Mouse (Mus musculus) layer of hippocampus, adult 9-10 months (tissue): Measurements from ENCODE around the gene Nek11.

Experiments
- DNase-seq: peaks from one replicate; pipeline ENCODE4 v3.0.0; 2022; ENCODE audit warnings: low spot score

The Nek11 gene

GRCm38 (mm10) chr9:105395218-105395627 is at the start of gene Nek11, which contains the start of gene Aste1:
Nek11 (minus strand) TSS chr9:105395524.
Aste1 (plus strand) TSS chr9:105395392.
- peak; percentile 69 for DNase-seq

DNA sequence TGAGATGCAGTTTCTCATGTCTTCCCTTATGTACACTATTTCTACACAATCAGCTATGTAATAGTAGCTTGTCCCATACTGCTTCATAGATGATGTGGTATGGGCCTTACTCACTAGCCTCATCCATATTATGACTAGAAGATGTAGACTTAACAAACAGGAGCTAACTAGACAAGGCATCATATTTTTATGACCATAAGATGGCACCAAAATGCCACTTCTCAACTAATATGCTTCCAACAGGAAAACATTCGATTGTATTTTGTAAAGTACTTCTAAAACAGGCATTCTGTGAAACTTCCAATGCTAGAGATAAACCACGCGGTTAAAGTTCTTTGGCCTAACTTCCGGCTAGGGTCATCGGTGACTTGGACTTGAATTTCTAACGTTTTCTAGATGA is 13.2 kb upstream of the Nek11 start:
- no peak for DNase-seq

DNA sequence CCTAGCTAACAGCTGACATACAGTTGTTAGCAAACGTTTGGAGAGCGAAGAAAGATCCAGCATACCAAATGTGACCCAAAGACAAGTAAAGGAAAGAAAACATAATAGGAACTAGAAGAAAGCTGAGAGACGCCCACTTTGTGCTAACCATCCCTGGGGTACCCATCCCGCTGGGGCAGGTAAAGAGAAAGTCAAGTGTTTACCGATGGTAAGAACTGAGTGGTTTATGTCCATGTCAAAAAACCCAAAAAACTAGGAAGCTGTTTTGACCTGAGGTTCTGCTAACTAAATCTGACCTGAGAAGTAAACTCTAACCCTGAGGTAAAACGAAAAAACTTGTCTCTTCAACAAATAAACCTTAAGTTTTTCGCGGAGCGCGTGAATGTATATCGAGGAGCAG is 604 bp downstream of the Nek11 start:
- no peak for DNase-seq

- no peak for DNase-seq
These were observed 4.7 kb downstream of the Nek11 start for GRCm38 (mm10) chr9:105390616-105391015.

DNA sequence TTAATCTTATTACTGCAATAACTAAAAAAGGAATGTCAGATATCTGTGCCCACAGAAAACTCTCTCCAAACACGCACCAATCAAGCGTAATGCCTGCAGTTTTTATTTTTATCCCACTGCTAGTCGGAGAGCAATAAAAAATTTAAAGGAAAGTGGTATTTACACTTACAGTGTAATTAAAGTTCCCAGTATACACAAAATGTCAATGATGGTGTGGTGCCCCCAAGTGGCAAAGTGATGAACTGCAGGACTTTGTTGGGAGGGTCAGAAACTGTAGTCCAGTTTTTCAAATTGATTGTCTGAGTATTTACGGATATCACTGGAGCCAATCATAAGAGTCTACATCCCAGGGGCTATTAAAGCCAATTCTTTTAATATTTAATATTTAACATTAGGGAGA is 6.0 kb downstream of the Nek11 start:
- DNase-seq: peak; percentile 67

GRCm38 (mm10) chr9:105387403-105387802 is 7.9 kb downstream of the Nek11 start:
- no peak for DNase-seq

DNA sequence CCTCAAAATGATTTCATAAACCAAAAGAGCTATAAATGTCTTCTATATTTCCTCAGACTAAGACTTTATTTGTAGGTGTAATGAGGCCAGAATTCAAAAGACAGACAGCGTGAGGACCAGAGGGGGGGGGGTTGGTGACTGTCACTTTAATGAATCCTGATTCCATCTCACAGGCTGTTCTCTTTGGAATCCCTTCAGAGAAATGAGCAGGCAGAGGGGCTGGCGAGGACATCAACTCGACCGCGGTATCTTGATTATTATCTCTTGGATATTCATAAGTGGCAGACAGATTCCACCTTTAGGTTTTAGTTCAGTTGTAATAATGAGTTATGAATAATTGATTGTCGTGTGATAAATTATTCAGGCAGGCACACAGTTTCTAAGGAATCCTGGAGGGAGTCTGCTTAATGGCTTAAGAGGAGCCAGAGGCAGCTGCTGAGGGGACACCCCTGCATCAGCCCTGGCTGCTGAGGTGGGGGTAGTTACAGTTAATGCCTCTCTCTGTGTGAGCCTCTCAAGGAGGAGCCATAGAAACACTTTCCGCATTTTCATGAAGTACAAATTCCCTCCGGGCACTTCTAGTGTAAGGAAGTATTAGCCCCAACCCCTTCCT is 15.7 kb downstream of the Nek11 start:
- DNase-seq: no peak

GRCm38 (mm10) chr9:105377622-105378021 is 17.7 kb downstream of the Nek11 start:
- DNase-seq: no peak

GRCm38 (mm10) chr9:105376954-105377530 is 18.3 kb downstream of the Nek11 start:
- DNase-seq: no peak

DNA sequence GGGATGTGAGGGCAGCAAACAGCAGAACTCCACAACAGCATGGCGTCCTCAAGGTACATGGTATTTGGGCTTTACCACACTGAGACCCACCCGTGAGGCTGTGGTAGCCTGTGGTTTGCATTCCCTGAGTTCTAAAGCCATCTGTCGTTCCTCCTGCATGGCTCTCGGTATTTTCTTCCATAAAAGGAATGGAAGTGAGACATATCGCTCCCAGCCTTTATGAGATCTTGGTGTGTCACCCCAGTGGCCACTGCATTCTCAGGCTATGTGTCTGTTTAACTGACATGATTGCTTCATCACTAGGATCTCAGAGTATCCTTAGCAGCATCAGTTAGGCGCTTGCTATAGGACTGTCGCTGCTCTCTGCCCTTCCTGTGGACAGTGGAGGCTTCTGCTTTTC is 18.9 kb downstream of the Nek11 start:
- DNase-seq: no peak

GRCm38 (mm10) chr9:105374361-105374760 is 21.0 kb downstream of the Nek11 start:
- no peak for DNase-seq

DNA sequence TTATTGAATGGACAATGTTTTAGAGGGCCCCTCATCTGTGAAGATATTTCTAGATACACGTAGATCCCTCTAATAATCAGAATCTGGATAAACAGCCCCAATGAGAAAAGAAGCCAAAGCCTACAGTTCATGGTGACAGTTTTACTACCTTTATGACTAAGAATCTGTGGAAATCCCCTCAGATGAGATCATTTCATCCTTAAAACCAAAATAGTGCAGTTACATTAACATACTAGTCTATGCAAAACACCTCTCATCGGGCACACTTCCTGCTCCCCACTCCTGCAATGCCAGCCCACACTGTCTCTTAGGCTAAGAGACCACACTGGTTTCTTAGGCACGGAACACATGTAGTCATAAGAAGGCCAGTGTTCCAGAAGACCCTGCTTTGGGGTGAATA is 26.7 kb downstream of the Nek11 start:
- DNase-seq: no peak

GRCm38 (mm10) chr9:105366199-105366598 is 29.1 kb downstream of the Nek11 start:
- no peak for DNase-seq

- peak; percentile 71 for DNase-seq
These were observed 31.6 kb downstream of the Nek11 start for GRCm38 (mm10) chr9:105363520-105364231.

GRCm38 (mm10) chr9:105362181-105362580 is 33.1 kb downstream of the Nek11 start:
- DNase-seq: no peak

GRCm38 (mm10) chr9:105349034-105349433 is 46.3 kb downstream of the Nek11 start:
- DNase-seq: peak; percentile 12

GRCm38 (mm10) chr9:105348242-105349031 is 46.9 kb downstream of the Nek11 start:
- no peak for DNase-seq

GRCm38 (mm10) chr9:105342994-105343656 is 52.2 kb downstream of the Nek11 start:
- DNase-seq: no peak

- no peak for DNase-seq
These were observed 52.8 kb downstream of the Nek11 start for GRCm38 (mm10) chr9:105342565-105342964.

- DNase-seq: no peak
These were observed 62.8 kb downstream of the Nek11 start for GRCm38 (mm10) chr9:105332436-105333016.

DNA sequence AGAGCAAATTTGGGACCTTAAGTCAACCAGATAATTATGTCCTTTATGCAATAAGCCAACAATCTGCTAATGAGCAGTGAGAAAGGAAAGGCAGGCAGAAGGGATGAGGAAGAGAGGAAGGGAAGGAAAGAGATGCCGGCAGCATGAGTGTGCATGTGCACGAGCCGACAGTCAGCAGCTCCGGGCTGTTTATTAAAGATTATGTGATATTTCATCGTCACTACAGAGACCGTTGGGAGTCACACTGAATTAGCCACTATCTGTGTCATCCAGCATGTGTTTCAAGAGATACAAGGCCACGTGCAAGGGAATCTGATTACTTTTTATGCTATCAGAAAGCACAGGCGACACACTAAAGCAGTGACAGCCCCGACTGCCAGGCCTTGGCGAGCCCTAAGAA is 73.5 kb downstream of the Nek11 start:
- DNase-seq: no peak

DNA sequence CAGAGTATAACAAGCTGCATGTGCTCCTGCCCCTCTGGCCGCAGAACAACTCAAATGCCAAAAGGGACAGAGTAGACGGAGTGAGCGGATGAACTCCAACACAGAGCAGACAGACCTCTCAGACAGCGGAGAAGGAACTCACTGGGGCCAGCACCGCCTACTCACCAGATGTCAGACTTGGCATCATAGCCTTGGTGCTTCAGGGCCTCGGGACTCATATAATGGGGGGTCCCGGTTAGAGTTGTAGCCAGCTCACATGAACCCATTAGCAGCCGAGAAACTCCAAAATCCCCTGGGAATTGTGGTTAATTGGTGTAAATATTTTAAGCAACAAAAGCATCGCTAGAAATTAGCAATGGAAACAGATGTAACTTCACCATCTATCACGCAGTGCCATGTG is 82.1 kb downstream of the Nek11 start:
- DNase-seq: no peak
